Mouse (Mus musculus): ENCODE measurements around the gene Prr15l. TPM values are rescaled to one million over a fixed set of nuclear protein-coding genes. Genes with fewer than 3 reads are reported as not detected.

The Prr15l gene
- polyA plus RNA-seq, 1 experiment, result 56.2 TPM

DNA sequence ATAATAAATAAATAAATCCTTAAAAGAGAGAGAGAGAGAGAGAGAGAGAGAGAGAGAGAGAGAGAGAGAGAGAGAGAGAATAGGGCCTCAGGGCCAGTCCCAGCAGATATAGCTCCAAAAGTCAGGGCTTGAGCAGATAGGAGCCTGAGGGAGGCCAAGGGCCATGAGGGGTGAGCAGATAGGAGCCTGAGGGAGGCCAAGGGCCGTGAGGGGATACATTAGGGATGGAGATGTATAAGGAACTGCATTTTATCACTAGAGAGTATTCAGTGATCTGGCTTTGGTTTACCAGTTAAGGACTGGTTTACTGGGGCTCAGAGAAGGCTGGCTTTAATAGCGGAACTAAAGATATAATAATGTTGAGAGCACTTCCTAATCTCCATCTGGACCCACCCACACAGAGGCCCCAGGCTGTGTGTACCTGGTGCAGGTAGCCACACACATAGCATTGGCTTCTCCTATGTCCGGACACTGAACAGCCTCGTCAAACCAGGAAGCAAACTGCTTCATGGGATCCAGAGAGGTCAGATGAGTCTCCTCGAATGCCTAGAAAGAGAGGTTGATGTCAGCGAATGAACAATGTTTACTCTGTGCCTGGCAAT lies 14.2 kb downstream of the Prr15l start:
- TF ChIP-seq POLR2A (IDR thresholded peaks at IDR 0.05; ENCODE audit: borderline replicate concordance, extremely low read depth, low read depth, low read length), result no peak
- TF ChIP-seq CTCF (IDR thresholded peaks at IDR 0.05; ENCODE audit: insufficient read depth, low read length), result no peak
- Histone ChIP-seq H3K4me3 (replicated peaks; ENCODE audit: extremely low read depth, low read depth, low read length) (no peak overlapping the region), H3K4me1 (ENCODE audit: control insufficient read depth, insufficient read depth, low read length) (peaks cover 7% of the 10 kb centered on the region)
- WGBS, result 66% methylated on average over 6 of the region's 6 CpGs
- no peak for DNase-seq

DNA sequence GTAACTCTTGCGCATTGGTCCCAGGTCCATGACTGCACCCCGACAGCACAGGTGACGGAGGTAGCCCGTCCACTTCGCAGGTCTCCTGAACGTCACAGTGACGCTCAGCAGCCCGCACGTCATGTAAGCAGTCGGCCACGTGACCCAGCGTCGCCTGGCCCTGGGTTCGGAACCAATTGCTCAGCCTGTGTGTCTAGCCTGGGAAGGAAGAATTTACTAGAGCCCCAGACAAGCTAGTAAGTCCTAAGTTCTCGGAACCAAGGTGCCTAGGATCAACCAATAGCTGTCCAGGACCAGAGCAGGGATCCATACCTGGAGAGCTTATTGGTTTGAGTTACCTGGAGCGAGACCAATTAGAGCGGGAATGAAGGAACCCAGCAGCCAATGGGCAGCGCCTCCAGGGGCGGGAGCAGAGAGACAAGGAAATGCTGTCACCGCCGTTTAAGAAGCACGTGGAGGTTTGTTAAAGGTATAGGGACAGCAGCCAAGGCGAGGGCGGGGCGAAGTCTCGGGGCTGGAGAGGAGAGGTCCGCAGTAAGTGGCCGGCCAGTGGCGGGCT lies 15.9 kb downstream of the Prr15l start, which contains the start of gene Pnpo:
Pnpo (minus strand) TSS at position 241 of the 559 bp plus-strand sequence.
- 1% methylated on average over 29 of the region's 29 CpGs for WGBS
- TF ChIP-seq CTCF (IDR thresholded peaks at IDR 0.05; ENCODE audit: insufficient read depth, low read length) (no peak), POLR2A (IDR thresholded peaks at IDR 0.05; ENCODE audit: borderline replicate concordance, extremely low read depth, low read depth, low read length) (peak; percentile 32; the same call in 1 of the 2 replicates)
- peak; percentile 89 for DNase-seq
- H3K4me1 ChIP-seq (ENCODE audit: control insufficient read depth, insufficient read depth, low read length), result peaks cover 6% of the 10 kb centered on the region
- H3K4me3 ChIP-seq (replicated peaks; ENCODE audit: extremely low read depth, low read depth, low read length), result peak within 1 kb of the TSS; percentile 82

DNA sequence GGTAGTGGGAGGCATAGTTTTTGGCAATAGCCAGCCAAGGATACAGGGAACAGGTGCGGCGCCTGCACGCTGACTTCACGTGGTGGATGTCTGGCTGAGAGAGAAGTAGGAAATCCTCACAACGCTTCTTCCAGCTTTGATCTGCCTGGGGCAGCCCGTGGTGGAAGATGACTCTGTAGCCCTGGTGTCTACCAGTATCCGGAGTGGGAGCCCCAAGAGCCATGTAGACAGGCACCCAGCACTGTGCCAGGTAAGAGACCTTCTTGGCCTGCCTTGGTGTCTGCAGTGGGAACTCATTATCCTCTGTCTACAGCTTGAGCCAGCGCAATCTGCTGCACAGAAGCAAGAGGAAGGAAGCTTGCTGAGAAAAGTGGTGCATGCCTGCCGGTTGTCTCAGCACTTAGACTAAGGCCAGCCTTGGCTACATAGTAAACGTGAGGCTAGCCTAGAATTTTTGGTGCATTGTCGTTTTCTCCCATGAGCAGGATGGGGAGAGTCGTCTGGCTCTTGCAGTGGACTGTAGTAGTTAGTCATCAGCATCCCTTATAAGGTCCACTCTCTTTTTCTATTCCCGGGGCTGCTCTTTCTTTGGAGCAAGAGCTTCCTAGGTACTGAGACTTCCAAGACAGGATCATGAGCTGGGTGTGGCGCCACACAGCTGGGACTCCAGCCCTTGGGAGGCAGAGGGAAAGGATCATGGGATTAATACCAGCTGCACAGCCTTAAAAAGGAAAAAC lies 17.1 kb downstream of the Prr15l start:
- WGBS, result 62% methylated on average over 14 of the region's 14 CpGs
- no peak overlapping the region for H3K4me3 ChIP-seq (replicated peaks; ENCODE audit: extremely low read depth, low read depth, low read length)
- peaks cover 6% of the 10 kb centered on the region for H3K4me1 ChIP-seq (ENCODE audit: control insufficient read depth, insufficient read depth, low read length)
- TF ChIP-seq CTCF (IDR thresholded peaks at IDR 0.05; ENCODE audit: insufficient read depth, low read length), result no peak
- no peak for TF ChIP-seq POLR2A (IDR thresholded peaks at IDR 0.05; ENCODE audit: borderline replicate concordance, extremely low read depth, low read depth, low read length)
- DNase-seq, result no peak

DNA sequence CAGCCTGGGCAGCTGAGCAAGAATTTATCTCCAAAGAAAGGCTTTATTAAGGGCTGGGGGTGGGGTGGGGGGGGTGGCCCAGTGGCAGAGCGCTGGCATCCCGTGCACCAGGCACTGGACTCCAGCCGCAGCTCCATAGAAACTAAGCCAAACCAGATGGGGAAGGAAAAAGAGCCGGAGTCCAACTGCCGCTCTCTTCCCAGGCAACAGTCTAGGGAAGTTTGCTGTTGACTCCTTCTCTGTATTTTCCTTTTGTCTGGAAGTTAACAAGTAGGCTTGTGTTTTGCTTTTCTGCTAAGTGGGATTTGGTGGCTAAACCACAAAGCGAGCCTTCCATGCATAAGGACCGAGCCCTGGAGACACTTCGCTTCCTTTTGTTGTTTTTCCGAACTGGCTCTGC lies 18.6 kb downstream of the Prr15l start:
- TF ChIP-seq POLR2A (IDR thresholded peaks at IDR 0.05; ENCODE audit: borderline replicate concordance, extremely low read depth, low read depth, low read length) (no peak), CTCF (IDR thresholded peaks at IDR 0.05; ENCODE audit: insufficient read depth, low read length) (no peak)
- no peak for DNase-seq
- WGBS, result 88% methylated on average over 9 of the region's 9 CpGs
- Histone ChIP-seq H3K4me3 (replicated peaks; ENCODE audit: extremely low read depth, low read depth, low read length) (no peak overlapping the region), H3K4me1 (ENCODE audit: control insufficient read depth, insufficient read depth, low read length) (peaks cover 6% of the 10 kb centered on the region)

DNA sequence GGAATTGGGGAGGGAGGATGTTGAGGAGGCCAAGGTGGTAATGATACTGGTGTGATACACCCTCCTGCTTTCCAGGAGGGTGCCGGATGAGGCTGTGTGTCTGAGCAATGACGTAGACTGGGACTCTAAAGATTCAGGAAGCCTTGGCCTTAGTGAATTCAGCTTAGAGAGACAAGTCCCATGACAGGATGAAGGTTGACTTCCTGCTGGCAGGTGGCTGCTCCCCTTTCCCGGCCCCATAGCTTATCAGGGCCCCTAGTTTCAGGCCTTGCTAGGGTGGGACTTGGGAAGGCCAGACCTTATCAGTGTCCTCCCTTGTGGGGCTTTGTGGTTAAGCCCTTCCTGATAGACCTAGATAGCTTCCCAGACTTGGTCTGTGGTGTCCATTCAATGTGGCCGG lies 19.9 kb downstream of the Prr15l start:
- TF ChIP-seq POLR2A (IDR thresholded peaks at IDR 0.05; ENCODE audit: borderline replicate concordance, extremely low read depth, low read depth, low read length) (no peak), CTCF (IDR thresholded peaks at IDR 0.05; ENCODE audit: insufficient read depth, low read length) (no peak)
- DNase-seq, result no peak
- Histone ChIP-seq H3K4me1 (ENCODE audit: control insufficient read depth, insufficient read depth, low read length) (peaks cover 6% of the 10 kb centered on the region), H3K4me3 (replicated peaks; ENCODE audit: extremely low read depth, low read depth, low read length) (no peak overlapping the region)
- 85% methylated on average over 4 of the region's 4 CpGs for WGBS

DNA sequence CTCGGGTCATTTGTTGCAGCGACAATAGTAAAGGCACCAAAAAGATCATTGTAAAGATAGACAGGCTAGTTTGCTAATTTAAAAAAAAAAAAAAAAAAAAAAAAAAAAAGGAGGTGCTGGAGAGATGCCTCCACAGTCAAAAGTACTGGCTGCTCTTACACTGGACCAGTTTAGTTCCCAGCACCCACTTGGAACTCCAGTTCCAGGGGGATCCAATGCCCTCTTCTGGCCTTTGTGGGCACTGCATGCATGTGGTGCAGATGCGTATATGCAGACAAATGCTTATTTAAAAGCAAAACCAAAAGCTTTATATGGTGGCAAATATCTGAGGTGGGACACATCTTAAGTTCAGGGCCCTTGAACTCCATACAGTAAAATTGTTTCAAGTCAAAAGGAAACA lies 22.9 kb downstream of the Prr15l start:
- no peaks in the 10 kb centered on the region for H3K4me1 ChIP-seq (ENCODE audit: control insufficient read depth, insufficient read depth, low read length)
- 97% methylated on average over 3 of the region's 3 CpGs for WGBS
- no peak for DNase-seq
- no peak for TF ChIP-seq POLR2A (IDR thresholded peaks at IDR 0.05; ENCODE audit: borderline replicate concordance, extremely low read depth, low read depth, low read length)
- TF ChIP-seq CTCF (IDR thresholded peaks at IDR 0.05; ENCODE audit: insufficient read depth, low read length), result peak; percentile 42
- H3K4me3 ChIP-seq (replicated peaks; ENCODE audit: extremely low read depth, low read depth, low read length), result no peak overlapping the region

DNA sequence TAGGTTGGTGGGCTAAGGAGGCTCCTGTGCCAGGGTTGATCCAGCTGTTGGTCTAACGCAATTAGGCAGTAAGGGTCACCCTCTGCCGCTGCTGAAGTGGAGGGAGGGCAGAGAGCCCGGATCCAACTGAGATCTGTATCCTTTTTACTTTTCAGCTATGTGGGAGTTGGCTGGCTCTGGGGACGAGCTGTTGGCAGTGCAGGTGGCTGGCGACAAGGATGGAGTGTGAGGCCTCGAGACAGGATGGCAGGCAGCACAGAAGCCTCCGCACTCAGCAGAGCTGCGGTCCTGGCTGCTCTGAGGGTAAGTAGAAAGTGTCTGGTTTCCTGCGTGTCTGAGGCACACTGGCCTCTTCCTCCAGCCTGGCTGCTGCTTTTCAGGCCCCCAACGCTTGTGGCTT lies 24.5 kb downstream of the Prr15l start:
- Histone ChIP-seq H3K4me1 (ENCODE audit: control insufficient read depth, insufficient read depth, low read length) (no peaks in the 10 kb centered on the region), H3K4me3 (replicated peaks; ENCODE audit: extremely low read depth, low read depth, low read length) (no peak overlapping the region)
- DNase-seq, result no peak
- TF ChIP-seq CTCF (IDR thresholded peaks at IDR 0.05; ENCODE audit: insufficient read depth, low read length), result no peak
- no peak for TF ChIP-seq POLR2A (IDR thresholded peaks at IDR 0.05; ENCODE audit: borderline replicate concordance, extremely low read depth, low read depth, low read length)
- 72% methylated on average over 10 of the region's 10 CpGs for WGBS

DNA sequence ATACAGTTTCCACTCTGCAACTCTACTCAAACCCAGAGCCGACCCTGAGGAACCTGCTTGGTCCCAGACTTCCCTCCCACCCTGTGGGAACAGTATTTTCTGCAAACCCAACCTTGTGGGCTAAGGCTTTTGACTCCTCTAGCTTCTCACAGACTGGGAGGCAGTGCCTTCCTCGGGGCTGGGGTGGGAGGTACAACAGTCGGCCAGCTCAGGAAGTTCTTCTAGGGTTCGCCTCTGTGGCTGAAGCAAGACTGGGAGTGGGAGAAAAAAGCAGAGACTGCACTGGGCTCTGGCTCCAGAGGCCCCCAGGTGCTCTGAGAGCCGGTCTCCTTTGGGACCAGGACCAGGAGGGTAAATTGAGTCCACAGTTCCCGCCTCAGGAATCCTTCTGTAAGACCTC lies 25.0 kb downstream of the Prr15l start:
- 64% methylated on average over 6 of the region's 6 CpGs for WGBS
- no peaks in the 10 kb centered on the region for H3K4me1 ChIP-seq (ENCODE audit: control insufficient read depth, insufficient read depth, low read length)
- TF ChIP-seq CTCF (IDR thresholded peaks at IDR 0.05; ENCODE audit: insufficient read depth, low read length) (no peak), POLR2A (IDR thresholded peaks at IDR 0.05; ENCODE audit: borderline replicate concordance, extremely low read depth, low read depth, low read length) (no peak)
- no peak overlapping the region for H3K4me3 ChIP-seq (replicated peaks; ENCODE audit: extremely low read depth, low read depth, low read length)
- no peak for DNase-seq

DNA sequence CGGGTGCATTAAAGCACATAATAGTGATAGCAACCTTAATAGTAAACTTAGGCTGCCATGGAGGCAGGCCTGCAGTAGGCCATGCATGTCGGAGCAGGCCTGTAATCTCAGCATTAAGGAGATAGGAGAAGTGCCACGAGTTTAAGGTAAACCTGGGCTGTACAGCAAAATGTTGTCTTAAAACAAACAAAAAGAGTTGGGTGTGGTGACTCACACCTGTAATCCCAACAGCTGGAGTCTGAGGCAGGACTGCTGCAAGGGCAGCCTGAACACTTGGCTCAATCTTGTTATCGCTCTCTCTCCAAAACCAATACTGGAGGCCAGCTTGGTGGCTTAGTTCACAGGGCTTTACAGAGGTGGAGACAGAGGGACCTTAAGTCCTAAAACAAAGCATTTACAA lies 27.2 kb downstream of the Prr15l start:
- Histone ChIP-seq H3K4me3 (replicated peaks; ENCODE audit: extremely low read depth, low read depth, low read length) (no peak overlapping the region), H3K4me1 (ENCODE audit: control insufficient read depth, insufficient read depth, low read length) (no peaks in the 10 kb centered on the region)
- 82% methylated on average over 4 of the region's 4 CpGs for WGBS
- no peak for DNase-seq
- no peak for TF ChIP-seq CTCF (IDR thresholded peaks at IDR 0.05; ENCODE audit: insufficient read depth, low read length)
- TF ChIP-seq POLR2A (IDR thresholded peaks at IDR 0.05; ENCODE audit: borderline replicate concordance, extremely low read depth, low read depth, low read length), result no peak

Data from lung, adult 2 months (tissue).